Mouse (Mus musculus): ENCODE measurements around the gene Hsp90b1.
A peak's percentile ranks its signal among the peaks of the same experiment; 100 is the strongest.
"Not testable (repeated sequence)": the region's sequence is repeated elsewhere in the genome, so short reads cannot be mapped to it uniquely, and the experiment has no call there.

Gene Hsp90b1

DNA sequence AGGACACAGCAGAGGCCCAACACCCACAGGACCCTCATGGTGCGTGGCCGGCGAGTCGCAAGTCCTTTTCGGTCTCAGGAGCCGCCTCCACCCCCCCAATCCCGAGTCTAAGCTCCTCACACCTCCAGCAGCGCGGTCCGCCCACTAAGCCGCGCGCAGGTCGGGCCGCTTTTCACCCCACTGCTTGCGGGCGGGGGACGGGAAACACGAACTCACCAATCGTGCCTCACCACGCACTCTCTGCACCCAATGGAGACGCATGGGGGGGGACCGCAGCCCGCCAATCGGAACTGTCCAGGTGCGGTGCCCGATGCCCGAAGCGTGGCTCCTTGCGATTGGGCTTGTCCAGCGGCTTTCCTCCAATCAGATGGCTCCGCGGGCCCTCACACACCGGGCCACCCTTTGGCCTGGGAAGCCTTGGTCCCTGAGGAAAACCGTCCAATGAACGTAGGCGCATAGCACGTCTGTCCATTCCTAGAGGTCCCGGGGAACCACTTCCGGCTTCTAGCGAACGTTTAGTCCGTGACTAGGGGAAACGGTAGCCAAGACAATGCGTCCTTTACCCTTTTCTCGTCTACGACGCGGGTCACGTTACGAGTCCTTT is at the start of gene Hsp90b1, which contains the start of gene Ttc41:
Gene Hsp90b1, minus strand, starts transcription at position 192 of the 604 bp plus-strand sequence.
Gene Ttc41, plus strand, starts transcription at position 494 of the 604 bp plus-strand sequence.
- DNase-seq (ENCODE audit: inconsistent age in 2 of 2, low spot score in 1 of 2), result peak; percentile 100

DNA sequence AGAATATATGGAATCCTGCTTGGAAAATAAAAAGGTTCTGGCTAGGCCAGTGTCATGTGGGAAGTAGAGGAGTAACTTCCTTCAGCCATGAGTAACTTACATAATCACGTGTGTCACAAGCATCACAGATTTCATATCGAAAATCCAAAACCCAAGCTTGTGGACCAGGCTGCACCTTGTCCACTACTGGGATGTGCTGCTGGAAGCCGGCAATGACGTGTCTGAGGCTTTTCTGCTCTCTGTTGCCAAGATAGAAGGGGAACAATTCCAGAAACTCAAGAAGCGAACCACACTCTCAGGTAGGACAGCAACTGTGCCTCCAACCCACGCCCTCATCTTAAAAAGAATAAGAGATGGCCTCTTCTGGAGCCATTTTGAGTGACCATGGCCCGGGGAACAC is 39.0 kb upstream of the Hsp90b1 start:
- DNase-seq (ENCODE audit: inconsistent age in 2 of 2, low spot score in 1 of 2), result no peak

DNA sequence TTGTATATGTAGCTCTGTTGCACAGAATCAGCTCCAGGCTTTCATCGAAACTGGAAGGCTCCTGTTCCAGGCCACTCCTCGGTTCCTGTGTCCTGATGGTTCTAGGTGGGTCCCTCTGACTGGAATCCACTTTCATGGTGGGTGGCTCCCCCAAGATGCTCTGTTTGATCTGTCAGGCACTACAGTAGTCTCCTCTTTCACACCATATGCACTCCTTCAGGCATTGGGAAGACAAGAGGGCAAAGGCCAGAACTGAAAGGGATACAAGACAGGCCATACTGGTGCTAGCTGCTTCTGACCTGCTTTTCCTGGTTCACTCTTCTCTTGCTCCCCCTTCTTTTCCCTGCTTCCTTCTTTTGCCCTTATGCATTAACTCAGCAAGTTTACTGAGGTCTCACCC is 37.6 kb upstream of the Hsp90b1 start:
- DNase-seq (ENCODE audit: inconsistent age in 2 of 2, low spot score in 1 of 2), result no peak

DNA sequence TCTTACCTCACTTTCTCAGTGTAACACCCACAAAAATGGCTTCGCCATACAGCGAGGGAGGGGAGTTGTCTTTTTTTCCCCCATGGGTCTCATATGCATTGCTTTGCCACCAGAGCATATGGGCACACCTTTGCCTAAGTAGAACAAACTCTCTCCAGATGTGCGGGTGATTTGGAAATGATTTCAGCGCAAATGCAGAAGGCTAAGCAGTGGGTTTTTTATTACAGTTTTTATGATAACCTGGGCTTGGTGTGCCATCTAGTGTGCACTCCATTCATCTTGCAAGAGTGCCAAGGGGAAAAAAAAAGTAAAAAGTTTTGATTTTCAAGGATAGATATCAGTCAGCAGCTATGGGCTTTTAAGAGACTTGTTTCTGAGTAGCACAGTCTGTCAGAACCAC is 29.7 kb upstream of the Hsp90b1 start:
- peak in 1 of 2 experiments; percentile 58 for DNase-seq (ENCODE audit: inconsistent age in 2 of 2, low spot score in 1 of 2)

DNA sequence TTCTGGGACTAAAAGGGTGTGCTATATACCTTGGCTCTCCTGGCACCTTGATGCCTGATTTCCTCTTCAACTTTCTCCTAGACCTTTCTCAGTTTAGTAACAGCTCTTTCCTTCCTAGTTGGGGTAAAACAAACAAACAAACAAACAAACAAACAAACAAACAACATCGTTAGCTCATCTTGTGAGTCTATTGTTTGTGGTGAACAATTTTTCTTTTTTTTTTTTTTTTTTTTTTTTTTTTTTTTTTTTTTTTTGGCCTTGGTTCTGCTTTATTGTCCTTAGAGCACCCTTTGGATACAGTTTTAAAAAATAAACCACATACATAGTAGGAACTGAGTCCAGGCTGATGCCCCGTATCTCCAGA is 26.2 kb upstream of the Hsp90b1 start:
- no peak for DNase-seq (ENCODE audit: inconsistent age in 2 of 2, low spot score in 1 of 2)

DNA sequence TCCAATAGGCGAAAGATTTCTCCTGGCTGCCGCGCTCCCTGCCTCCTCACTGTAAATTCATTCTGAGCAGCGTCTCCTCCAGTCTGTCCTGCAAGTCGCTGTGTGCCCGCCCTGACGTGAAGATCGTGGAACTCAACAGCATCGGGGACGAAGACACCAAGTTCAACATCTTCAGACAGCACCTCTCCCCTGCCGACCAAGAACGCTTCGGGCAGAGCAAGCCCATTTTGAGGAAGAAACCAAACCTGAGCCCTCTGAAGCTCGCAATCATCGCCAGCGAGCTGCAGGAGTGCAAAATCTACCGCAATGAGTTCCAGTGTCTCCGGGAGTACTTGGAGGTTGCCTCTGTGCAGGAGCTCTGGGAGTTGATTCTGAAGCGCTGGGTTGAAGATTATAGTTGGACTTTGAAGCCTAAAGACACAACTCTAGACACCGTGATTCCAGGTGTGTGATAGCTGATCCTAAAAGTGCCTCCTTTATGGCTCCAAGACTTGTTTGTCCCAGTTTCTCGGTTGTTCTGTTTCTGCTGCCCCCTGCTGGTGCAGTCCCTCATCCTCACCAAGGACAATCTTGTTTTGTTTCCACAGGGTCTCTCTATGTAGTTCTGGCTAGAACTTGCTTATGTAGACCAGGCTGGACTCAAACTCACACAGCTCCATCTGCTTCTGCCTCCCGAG is 25.7 kb upstream of the Hsp90b1 start:
- DNase-seq (ENCODE audit: inconsistent age in 2 of 2, low spot score in 1 of 2), result peak; percentile 82 to 95

DNA sequence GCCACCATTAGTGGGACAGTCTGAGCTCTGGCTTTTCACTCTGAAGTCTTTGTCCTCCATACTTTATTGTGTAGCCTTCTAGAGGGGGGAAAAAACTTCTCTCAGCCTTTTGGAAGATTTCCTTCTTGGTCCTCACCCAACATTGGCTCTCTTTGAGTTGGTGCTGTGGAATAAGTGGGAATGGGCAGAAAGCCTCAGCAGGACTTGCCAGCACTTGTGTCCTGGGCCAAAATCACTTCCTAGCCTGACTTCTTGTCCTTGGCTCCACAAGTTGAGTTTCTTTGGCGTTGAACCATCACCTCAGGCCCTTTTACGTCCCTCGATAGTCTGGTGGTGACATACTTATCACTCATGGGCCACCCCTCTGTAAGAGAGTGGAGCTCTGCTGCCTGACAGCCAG is 22.9 kb upstream of the Hsp90b1 start:
- no peak for DNase-seq (ENCODE audit: inconsistent age in 2 of 2, low spot score in 1 of 2)

DNA sequence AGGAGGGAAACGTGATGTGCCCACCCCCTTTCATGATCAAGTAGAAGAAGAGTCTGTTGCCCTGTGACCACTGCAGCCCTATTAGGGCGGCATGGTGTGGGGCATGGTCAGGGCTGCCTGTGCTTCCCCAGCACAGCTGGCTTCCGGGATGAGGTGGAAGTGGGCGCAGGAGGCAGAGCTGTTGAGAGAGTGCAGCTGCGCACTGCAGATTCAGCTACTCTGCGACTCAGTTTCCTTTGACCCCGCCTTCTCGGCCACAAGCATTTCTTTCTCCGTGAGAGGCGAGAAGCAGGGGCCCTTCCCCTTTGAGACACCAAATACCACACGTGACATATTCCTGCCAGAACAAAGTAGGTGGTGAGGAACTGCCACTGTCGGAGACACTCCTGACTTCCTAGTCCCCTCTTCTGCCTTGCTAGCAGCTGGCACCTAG is 22.3 kb upstream of the Hsp90b1 start:
- DNase-seq (ENCODE audit: inconsistent age in 2 of 2, low spot score in 1 of 2), result peak; percentile 36 to 58

DNA sequence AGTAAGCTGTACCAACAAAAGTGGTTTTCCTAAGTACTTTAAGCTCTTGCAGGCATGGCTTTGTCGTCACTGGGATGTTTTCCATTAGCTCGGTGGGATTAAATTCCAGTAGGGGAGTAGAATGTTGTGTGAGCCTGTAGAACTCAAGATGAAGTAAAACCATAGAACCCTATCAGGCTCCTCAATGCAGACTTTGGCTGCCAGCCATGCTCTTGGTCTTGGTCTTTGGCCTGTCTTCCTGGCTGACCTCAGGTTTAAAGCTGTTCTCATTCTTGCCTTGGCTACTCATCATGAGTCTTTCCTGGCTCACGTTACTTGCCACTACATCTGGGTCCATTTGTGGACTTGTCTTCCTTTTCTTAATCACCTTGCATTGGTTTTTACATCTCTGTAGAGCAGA is 6.8 kb upstream of the Hsp90b1 start:
- no peak for DNase-seq (ENCODE audit: inconsistent age in 2 of 2, low spot score in 1 of 2)

DNA sequence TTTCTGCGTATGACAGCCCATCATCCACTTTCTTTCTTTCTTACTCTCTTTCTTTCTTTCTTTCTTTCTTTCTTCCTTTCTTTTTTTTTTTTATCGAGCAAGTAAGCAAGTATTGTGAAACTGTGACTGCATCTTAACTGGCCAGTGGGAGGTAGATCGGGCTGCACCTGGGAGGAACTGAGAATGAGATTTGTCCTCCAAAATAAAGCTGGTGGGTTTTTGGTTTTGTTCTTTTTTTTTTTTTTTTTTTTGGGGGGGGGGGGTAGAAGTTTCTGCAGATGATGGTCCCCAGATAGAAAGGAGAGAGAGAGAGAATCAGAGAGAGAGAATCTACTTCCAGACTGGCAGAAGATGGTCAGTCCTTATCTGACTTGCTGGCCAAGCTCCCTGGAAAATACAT is 1.8 kb upstream of the Hsp90b1 start:
- DNase-seq (ENCODE audit: inconsistent age in 2 of 2, low spot score in 1 of 2), result no peak

DNA sequence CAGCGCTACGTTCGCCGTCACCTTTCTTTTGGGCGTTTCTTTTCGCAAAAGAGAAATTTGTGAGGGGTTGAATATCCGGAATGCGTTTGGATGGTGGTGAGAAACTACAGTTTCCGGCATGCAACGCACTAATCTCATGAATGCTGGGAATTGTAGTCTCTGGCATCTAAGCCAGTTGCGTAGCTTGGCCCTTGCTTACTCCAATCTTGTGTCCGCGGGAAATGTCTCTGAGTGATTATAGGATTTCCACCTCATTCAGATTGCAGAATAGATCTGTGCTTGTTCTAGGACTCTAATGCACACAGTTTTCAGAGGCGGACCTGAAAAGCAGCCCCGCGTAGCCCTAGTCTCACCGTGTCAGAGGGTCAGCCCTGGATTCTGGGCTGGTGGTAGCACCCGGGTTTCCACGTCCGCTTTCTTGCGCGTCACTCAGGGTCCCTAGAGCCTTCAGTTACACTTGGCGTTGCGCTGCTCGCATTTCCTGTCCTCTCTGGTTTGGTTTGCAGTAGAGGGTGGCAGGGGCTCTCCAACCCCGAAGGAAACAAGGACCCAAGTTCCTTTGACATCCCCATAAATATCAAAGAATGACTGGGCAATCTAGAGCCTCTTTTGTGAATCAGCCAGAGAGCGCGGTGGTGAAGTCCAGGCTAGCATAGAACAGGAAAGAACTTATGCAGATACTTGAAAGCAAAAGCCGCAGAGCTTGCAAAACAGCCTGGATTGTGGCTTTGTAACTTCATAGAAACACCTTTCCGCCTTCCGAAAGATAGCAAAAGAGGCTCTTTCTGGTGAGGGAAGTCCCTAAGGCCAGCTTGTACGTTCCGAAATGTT is 828 bp upstream of the Hsp90b1 start:
- peak; percentile 88 to 98 for DNase-seq (ENCODE audit: inconsistent age in 2 of 2, low spot score in 1 of 2)

DNA sequence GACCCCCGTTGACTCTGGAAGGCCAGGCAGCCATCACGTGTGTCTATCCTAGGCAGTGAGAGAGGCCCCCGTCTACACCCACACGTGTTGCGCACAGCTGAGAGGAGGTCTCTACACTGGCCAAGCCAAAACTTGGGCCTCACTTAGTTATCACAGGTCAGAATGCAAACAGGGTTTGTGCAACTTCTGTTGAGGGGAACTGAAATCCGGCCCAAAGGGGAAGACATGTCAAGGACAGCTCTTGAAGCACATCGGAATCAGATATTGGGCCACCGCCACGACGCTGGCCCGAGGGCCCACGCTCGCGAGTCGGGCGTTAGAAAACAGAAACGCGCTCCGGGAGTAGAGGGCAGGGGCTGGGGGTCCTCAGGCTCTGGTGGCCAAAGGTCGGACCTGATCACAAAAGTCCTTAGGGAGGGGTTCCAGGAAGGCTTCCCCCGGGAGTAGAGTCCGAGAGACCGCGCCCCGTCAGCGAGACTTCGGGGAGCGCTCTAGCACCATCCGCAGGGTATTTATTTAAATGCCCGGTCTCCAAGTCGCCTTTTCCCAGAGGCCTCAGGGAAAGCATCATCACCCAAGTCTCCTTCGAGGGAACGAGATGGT is 619 bp downstream of the Hsp90b1 start:
- DNase-seq (ENCODE audit: inconsistent age in 2 of 2, low spot score in 1 of 2), result peak; percentile 64 to 85

DNA sequence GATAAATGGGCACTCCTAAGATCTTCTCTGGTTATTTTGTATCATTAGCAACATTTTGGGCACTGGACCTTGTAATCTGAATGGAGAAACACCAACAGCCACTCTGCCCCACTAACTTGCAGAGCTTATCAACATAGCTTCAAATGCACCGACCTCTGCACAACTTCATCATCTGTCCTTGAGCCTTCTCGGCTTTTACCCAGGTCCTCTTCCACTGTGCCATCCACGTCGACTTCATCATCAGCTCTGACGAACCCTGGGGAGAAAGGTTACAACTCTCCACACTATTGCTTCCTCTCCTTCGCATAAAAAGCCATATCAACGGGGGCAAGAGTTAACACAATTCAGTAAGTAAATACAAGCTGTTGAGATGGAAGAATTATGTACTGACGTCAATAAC is 1.2 kb downstream of the Hsp90b1 start:
- DNase-seq (ENCODE audit: inconsistent age in 2 of 2, low spot score in 1 of 2), result peak; percentile 72 to 86

DNA sequence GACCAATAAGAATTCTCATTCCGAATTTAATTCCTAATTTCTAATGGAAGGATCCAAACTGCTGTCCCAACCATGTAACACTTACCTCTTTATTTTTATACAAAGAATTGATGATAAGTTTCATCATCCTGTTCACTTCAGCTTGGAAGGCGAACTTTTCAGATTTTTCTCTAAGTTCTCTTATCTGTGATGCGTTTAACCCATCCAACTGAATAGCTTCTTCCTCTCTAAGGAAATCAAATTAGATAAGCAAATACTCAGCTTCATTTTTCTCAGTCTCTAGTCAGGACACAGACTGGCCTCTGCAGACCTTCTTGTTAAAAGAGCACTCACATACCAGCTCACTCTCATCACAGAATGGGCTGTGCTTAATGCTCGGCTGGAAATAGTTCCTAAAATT is 1.9 kb downstream of the Hsp90b1 start:
- DNase-seq (ENCODE audit: inconsistent age in 2 of 2, low spot score in 1 of 2), result no peak

DNA sequence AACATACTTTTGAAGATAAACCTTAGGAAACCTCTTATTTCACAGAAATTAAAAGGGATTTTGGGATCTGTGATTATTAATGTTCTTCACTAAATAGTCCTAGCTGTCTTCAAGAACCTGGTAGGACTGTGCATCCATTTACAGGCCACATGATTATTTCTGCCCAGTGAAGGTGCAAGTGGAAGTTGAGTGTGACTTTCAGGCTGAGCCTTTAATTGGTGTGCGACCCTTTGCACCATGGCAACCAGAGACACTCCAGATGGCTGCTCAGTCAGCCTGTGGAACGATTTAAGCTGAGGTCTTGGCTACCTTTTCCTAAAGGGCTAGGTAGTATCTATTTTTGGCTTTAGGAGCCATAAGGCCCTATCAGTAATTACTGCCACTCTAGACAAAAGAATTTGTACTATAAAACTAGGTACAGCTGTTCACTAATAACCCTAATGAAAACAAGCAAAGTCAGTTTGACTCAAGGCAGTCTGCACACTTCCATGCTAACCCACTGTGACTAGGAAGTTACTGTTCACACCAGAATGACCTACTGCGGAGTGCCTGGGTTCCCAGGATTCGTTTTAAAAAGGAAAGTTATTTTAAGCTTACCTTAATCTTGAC is 2.9 kb downstream of the Hsp90b1 start:
- DNase-seq (ENCODE audit: inconsistent age in 2 of 2, low spot score in 1 of 2), result no peak

DNA sequence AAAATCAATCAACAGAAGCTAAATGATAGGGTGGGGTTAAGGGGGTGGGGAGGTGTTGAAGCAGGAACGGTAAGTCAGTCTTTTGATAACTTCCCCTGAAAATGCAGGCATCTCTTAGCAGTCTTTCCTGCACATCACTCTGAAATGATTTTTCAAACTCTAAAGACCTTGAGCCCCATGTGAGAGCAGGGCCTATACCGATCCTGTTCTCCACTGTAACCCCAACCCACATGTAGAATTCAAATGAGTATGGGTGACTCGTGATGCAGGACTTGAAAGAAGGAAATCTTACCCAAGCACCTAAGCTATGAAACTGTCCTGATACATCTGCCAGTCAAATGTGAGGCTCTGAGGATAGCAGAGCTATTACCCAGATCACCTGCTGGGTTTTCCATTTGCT is 4.3 kb downstream of the Hsp90b1 start:
- no peak for DNase-seq (ENCODE audit: inconsistent age in 2 of 2, low spot score in 1 of 2)

DNA sequence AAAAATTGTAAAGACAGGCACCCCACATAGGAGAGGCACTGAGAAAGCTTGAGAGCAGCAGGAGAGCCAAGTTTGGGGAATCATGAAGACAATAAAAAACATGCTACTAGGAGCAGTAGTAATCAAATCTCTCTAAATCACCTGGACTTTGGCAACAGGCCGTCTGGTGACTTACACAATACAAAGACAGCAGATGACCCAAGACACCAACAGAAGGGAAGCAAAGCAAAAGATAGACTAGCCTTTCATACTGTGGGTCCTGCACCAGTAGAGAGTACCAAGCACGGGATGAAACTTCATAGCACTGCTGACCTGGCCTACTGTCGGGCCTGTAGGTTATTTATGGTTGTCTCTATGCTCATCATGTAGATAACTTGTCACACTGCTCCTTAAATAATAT is 5.1 kb downstream of the Hsp90b1 start:
- DNase-seq (ENCODE audit: inconsistent age in 2 of 2, low spot score in 1 of 2), result peak in 1 of 2 experiments; percentile 43

DNA sequence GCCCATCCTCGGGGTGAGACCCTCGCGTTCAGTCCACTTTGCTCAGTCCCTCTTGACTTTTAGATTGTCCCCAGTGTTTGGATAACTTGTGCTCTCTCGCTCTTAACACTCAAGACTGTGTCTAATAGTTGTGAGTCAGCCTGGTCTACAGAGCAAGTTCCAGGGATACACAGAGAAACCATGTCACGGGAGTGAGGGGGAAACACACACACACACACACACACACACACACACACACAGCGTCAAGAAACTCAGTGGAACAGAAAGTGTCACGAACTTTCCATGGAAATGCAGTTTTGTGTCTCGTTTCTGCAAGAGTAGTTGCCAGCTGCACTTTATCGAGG is 19.3 kb downstream of the Hsp90b1 start:
- DNase-seq (ENCODE audit: inconsistent age in 2 of 2, low spot score in 1 of 2), result not testable (repeated sequence)

DNA sequence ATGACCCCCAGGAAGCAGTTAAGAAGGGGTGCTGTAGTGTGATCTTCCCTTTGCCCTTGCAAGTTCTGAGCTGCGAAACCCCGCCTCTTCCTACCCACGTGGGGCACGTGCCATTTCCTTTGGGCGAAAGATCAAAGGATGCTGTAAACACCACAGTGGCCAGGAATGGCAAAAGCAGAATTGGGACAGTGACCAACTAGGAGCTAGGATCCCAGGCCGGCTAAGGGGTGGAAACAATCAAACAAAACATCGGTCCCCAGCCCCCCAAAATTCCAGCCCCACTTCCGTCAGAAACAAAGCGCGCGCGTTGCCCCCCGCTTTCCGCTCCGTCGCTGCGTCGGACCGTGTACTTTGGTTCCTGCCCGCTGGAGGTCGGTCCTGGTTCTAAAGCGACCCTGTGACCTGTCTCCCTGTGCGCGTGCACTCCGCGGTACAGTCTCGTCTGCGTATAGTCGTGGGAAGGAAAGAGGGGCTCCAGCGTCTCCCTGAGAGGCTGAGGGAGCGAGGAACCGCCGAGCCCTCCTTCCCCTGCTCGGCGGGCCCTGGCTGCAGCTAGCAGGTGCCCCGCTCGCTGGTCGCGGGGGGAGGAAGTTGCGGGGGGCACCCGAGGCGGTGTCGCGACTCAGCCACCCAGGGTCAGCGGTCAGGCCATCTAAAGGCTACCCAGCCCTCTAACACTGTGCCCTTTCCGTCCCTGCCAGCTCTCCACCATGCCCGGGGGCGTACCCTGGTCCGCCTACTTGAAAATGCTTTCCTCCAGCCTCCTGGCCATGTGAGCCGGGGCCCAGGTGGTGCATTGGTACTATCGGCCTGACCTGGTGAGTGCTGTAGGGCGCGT is 19.9 kb downstream of the Hsp90b1 start:
- peak; percentile 85 to 95 for DNase-seq (ENCODE audit: inconsistent age in 2 of 2, low spot score in 1 of 2)

DNA sequence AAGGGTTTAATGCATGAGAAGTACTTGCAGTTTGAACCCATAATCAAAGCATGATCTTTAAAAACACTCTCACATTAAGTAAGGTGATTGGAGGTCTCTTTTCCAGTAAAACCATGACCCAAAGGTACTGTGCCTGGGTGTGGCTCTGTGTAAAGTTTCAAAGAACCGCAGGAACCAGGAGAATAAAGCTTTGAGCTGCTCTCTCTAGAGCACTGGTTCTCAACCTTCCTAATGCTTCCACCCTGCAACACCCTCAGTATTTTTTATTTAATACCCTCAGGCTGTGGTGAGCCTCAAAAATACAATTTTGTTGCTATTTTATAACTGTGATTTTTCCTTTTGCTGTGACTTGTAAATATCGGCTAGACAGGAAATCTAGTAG is 20.5 kb downstream of the Hsp90b1 start:
- DNase-seq (ENCODE audit: inconsistent age in 2 of 2, low spot score in 1 of 2), result not testable (repeated sequence)
